Mouse (Mus musculus): ENCODE results near the gene Bpifb1.
"Not testable (repeated sequence)": the region's sequence is repeated elsewhere in the genome, so short reads cannot be mapped to it uniquely, and the experiment has no call there.

Gene Bpifb1

DNA sequence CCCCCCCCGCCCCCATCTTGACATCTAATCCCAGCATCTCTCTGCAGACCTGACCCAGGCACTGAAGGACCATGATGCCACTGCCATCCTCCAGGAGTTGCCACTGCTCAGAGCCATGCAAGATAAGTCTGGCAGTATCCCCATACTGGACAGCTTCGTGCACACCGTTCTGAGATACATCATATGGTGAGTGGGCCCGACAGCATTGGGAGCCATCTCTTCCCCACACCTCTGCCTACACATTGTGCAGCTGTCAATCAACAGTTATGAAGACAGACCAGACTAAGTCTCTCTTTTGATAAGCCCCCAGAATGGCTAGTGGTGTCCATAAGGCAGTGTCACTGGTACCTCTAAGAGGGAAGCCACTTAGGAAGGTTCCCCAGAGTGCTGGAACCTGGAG lies 14.0 kb downstream of the Bpifb1 start:
- in situ Hi-C loops (cut with MboI; ENCODE audit: low pct_unique_long_range_greater_than_20kb in 1 of 2, low sequenced_read_pairs in 2 of 2, unreplicated experiment in 1 of 2) = loop anchor here (5.0 to 25.0 kb wide), 3 partner anchors 170 to 383 kb away; partner anchors contain the start of gene Cdk5rap1 (in 1 of the 2)

DNA sequence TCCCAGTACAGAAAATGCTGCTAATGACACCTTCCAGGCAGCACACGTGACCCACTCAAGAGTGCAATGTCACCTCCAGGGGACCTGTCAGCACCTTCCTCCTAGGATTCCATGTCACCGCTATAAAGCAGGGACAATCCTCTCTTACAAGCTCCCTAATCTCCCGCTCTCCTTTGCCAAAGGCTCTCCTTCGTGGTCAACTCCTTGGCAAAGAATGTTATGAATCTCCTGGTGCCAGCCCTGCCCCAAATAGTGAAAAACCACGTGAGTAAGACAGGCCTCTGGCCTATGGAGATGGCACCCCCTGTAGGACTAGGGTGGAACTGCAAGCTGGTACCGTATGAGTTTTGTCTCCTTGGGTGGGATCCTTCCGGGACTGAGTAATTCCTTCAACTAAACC lies 16.3 kb downstream of the Bpifb1 start:
- in situ Hi-C loops (cut with MboI; ENCODE audit: low pct_unique_long_range_greater_than_20kb in 1 of 2, low sequenced_read_pairs in 2 of 2, unreplicated experiment in 1 of 2) = loop anchor here (5.0 to 25.0 kb wide), 3 partner anchors 168 to 380 kb away; partner anchors contain the start of gene Cdk5rap1 (in 1 of the 2)

DNA sequence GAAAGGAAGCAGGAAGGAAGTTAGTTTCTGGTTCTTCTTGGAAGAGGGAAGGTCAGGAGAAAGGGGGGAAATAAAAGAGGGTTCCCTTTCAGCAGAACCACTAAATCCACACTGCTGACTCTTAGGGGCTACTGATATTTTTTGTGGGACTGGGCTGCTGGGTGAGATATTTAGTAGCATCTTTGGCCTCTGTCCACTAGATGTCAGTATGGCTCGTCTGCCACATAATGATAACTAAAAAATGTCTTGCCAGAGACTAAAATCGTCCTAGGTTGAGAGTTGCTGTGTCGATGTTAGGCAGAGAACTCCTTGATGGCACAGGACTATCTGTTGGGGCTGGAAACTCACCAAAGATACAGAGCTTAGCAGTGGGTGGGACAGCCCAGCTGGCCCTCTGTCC lies 18.5 kb downstream of the Bpifb1 start:
- in situ Hi-C loops (cut with MboI; ENCODE audit: low pct_unique_long_range_greater_than_20kb in 1 of 2, low sequenced_read_pairs in 2 of 2, unreplicated experiment in 1 of 2) = loop anchor here (5.0 to 25.0 kb wide), 3 partner anchors 166 to 378 kb away; partner anchors contain the start of gene Cdk5rap1 (in 1 of the 2)

DNA sequence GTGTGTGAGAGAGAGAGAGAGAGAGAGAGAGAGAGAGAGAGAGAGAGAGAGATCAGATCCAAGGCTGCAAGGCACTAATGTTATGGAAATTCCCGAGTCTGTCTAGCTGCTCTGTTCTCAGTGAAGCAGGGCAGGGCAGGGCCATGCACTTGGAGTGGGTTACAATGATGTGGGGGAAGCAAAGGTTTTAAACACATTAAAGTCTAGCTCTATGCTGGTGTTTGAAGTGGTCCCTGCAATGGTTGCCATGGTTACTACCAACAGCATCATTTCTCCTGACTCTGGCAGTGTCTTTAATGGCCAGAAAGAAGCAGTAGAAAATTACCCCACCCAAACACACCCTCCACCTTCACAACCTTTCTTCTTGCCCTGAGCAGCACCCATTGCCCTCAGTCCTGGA lies 20.5 kb downstream of the Bpifb1 start:
- in situ Hi-C loops (cut with MboI; ENCODE audit: low pct_unique_long_range_greater_than_20kb in 1 of 2, low sequenced_read_pairs in 2 of 2, unreplicated experiment in 1 of 2) = loop anchor here in 1 of 2 experiments (25.0 kb wide), 1 partner anchor 376 kb away; no protein-coding TSS in a partner anchor

DNA sequence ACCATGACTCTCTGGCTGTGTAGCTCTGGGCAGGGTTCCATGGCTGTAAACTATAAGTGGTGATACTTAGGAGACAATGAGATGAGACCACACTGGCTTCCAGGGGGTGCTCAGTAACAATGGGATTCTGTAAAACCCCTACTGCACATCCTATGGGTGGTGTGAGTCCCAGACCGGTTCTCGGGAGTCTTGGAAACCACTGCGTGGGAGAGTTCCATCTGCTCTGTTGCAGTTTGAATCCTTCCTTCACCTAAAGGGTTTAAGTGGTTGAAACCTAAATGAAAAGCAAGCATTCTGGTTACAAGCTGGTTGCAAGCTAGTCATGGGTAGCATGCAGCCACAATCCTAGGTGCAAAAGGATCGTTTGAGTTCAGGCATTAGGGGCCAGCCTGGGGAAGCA lies 21.3 kb downstream of the Bpifb1 start:
- in situ Hi-C loops (cut with MboI; ENCODE audit: low pct_unique_long_range_greater_than_20kb in 1 of 2, low sequenced_read_pairs in 2 of 2, unreplicated experiment in 1 of 2) = loop anchor here in 1 of 2 experiments (25.0 kb wide), 1 partner anchor 375 kb away; no protein-coding TSS in a partner anchor

DNA sequence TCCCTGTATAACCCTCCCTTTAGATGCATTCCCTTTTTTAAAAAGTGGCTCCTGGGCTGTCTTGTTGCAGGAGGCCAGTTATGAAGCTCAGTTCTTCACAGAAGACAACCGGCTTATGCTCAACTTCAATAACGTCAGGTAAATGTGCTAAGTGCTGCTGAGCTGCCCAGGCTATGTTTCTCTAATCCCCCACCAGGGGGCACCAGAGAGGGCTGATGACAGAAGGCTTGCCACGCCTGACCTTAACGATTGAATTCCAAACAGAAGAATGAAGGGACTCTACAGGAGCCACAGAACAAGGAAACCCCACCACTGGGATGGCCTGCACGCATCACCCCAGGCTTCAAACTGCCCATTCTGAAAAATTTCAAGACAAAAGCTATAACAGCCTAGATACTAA lies 24.6 kb downstream of the Bpifb1 start:
- in situ Hi-C loops (cut with MboI; ENCODE audit: low pct_unique_long_range_greater_than_20kb in 1 of 2, low sequenced_read_pairs in 2 of 2, unreplicated experiment in 1 of 2) = loop anchor here (5.0 to 25.0 kb wide), 3 partner anchors 77 to 372 kb away; no protein-coding TSS in a partner anchor

DNA sequence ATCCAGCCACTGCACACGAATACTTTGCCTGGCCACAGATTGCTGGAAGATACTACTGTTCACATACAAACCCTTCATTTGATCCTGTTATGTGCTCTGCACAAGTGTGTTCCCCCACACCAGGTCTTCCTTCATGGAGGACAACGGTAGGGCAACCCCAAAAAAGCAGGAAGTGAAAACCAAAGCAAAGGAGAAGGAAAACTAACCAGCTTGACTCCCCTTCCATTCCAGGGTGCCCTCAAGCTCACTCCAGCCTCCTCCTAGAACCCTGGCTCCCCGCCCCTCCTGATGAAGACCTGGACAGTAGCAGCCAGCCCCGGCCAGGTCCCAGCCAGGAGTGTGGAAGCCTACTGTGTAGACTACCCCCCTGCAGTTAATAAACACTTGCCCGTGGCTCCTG lies 29.3 kb downstream of the Bpifb1 start:
- in situ Hi-C loops (cut with MboI; ENCODE audit: low pct_unique_long_range_greater_than_20kb in 1 of 2, low sequenced_read_pairs in 2 of 2, unreplicated experiment in 1 of 2) = loop anchor here (5.0 to 25.0 kb wide), 3 partner anchors 72 to 367 kb away; no protein-coding TSS in a partner anchor

DNA sequence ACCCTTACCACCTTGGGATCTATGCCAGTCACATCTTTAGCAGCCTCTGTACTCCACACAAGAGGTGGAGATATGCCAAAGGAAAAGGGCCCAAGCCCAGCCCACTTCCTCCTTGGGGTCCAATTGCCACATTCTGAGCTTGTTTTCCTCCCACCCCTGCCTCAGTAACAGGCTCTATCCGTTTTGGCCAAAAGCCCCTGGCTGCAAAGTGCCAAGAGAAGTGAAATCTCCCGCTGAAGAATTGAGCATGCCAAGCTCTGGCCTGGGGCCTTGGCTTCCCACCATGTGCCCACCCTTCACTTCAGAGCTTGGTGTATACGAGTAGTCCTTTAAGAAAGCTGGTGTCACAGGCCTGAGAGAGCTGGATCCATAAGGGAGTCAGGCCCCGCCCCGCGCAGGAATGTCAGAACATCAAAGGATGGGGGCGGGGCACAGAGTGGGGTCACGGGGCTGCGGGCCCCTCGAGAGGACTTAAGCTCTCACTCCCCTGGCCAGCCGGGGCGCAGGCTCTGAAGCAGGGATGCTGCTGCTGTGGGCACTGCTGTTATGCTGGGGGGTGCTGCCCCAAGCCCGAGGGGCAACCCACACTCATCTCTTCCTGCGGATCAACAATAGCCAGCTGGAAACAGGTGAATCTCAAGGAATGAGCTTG lies 32.8 kb downstream of the Bpifb1 start, which contains the start of gene Bpifb5:
Gene Bpifb5, plus strand, starts transcription at position 478 of the 652 bp plus-strand sequence.
- in situ Hi-C loops (cut with MboI; ENCODE audit: low pct_unique_long_range_greater_than_20kb in 1 of 2, low sequenced_read_pairs in 2 of 2, unreplicated experiment in 1 of 2) = loop anchor here in 1 of 2 experiments (25.0 kb wide), 1 partner anchor 364 kb away; no protein-coding TSS in a partner anchor

DNA sequence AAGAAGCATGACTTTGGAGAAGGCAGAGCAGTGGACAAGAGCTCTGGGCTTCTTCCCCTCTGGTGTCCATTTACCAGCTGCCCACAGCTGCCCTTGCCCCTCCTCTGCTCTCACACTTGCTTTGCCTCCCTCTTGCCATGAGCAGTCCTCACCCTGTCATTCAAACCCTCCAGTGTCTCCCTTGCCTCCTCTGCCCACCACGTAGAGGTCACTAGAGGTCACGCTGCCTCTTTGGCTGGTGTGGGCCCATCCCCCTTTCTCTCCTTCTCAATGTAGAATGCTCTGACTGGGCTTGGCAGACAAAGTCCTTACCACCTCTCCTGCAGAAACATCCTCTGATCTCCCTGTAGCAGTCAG lies 33.3 kb downstream of the Bpifb1 start:
- in situ Hi-C loops (cut with MboI; ENCODE audit: low pct_unique_long_range_greater_than_20kb in 1 of 2, low sequenced_read_pairs in 2 of 2, unreplicated experiment in 1 of 2) = loop anchor here in 1 of 2 experiments (25.0 kb wide), 1 partner anchor 363 kb away; no protein-coding TSS in a partner anchor

DNA sequence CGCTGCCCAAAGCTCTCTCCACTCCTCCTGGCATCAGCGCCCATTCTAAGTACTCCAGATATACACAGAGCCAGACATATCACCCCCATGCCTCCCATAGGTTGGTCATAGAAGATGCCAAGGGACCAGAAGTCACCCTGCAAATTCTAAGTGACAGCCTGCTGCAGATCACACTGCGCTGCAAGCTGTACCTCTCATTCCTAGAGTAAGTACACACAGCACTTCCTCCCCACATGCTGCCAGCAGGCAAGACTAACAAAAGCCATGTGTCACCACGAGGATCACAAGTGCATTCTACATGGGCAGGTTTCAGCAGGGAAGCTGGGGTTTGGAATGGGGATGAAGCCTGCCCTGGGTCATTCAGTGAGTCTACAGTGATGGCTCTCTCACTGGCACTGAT lies 36.4 kb downstream of the Bpifb1 start:
- in situ Hi-C loops (cut with MboI; ENCODE audit: low pct_unique_long_range_greater_than_20kb in 1 of 2, low sequenced_read_pairs in 2 of 2, unreplicated experiment in 1 of 2) = no loop called here

DNA sequence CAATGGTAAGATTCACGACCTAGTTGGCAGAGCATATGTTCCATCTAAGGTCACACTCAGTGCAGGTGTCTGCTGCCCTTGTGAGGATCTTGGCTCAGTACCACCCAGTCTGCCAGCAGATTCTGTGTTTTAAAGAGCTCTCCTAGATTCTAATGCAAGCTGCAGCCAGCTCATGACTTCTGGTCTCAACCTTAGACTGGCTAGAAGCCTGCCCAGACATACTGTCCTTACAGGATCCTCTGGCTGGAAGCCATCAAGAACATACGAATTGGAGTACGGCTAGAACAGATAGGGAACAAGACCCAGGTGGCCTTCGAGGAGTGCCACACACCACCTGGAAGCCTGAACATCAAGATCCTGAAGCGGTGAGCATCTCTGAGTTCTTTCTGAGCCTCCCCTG lies 37.2 kb downstream of the Bpifb1 start:
- in situ Hi-C loops (cut with MboI; ENCODE audit: low pct_unique_long_range_greater_than_20kb in 1 of 2, low sequenced_read_pairs in 2 of 2, unreplicated experiment in 1 of 2) = no loop called here

DNA sequence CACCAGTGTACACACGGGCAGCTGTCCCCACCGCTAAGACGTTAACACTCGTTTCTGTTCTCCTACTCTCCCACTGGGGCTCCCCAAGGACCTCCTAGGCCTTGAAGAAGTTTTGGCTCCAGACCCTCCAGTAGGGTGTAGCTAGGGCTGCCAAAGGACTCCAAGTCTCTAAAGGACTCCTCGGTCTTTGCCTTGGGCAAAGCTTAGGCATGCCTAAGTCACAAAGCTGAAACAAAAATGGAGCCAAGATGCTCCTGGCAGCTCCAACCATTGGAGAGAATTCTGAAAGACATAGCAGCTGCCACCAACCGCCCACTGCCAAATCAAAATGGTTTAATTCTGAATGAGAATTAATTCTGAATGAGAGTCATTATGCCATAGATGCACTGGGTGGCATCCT lies 42.8 kb downstream of the Bpifb1 start:
- in situ Hi-C loops (cut with MboI; ENCODE audit: low pct_unique_long_range_greater_than_20kb in 1 of 2, low sequenced_read_pairs in 2 of 2, unreplicated experiment in 1 of 2) = no loop called here

DNA sequence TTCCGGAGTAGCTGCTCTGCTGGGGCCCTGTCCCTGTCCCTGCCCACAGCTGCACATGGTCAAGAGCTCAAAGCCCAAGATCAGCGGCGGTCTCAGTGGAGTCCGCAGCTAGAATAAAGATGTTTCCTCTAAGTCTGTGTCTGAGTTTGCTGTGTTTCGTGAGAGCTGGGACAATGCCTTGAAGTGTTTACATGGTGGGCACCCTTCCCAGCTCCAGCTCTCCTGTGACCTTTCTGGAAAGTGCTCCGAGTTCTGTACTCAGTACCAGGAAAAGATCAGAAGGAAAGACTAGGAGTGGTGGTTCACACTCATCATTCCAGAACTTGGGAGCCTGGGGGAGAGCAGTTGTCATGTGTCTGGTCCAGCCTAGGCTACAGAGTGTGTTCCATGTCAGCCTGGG lies 50.2 kb downstream of the Bpifb1 start:
- in situ Hi-C loops (cut with MboI; ENCODE audit: low pct_unique_long_range_greater_than_20kb in 1 of 2, low sequenced_read_pairs in 2 of 2, unreplicated experiment in 1 of 2) = no loop called here

DNA sequence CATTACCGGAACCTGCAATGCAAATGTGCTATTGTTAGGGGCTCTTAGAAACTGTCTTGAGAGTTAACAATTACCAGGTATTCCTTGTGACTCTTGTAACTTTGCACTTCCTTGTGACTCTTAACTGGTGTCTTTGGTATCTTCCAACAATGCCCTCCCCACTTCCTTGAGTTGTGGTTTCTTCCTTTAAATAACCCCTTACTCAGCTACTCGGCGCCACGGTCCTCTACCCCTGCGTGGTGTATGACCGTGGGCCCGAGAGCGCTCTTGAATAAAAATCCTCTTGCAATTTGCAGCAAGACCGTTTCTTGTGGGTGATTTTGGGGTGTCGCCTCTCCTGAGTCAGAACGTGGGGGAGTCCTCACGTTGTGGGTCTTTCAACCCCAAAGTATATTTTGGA lies 52.1 kb downstream of the Bpifb1 start:
- in situ Hi-C loops (cut with MboI; ENCODE audit: low pct_unique_long_range_greater_than_20kb in 1 of 2, low sequenced_read_pairs in 2 of 2, unreplicated experiment in 1 of 2) = not testable (repeated sequence)

DNA sequence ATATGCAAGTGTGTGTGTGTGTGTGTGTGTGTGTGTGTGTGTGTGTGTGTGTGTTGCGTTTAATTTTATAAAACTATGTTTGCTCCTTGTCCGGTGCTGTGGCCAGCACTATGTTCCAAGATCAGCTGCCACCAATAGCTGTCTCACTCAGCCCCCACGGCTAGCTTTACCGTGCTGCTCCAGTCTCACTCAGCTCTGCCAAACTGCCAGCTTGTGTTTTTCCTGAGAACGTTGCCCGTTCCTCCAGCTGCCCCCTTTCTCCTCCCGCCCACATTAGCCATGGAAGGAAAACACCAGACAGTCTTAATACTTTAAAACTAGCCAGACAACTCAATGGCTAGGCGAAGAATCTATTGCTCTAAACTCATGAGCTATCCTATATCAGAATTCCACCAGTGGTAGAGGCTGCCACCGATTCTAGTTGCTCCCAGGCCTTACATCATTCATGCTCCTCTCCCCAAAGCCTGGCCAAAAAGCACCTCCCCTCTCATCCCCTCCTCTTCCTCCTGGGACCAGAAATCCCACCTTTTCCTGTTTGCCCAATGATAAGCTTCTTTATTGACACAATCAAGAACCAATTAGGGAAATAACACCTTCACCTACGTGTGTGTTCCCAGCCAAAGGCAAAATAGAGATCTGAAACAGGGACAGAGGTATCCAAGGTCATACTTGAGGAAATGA lies 52.9 kb downstream of the Bpifb1 start:
- in situ Hi-C loops (cut with MboI; ENCODE audit: low pct_unique_long_range_greater_than_20kb in 1 of 2, low sequenced_read_pairs in 2 of 2, unreplicated experiment in 1 of 2) = no loop called here

DNA sequence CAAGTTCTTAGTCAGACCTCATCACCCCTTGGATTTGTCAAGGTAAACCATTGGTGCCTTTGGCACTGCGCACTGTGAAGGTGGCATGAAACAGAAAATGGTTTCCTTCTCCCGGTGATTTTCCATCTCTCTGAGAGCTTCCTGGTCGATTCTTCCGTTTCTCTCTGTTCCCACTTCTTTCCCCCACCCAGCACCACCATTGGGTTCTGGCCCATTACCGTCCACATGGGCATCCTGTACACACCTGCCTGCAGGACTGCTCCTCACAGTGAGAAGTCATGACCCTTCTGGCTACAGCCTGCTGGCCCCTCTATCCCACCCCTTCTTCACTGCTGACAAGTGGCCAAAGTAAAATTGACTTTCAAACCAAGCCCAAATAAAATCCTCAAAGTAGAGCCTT lies 54.7 kb downstream of the Bpifb1 start:
- in situ Hi-C loops (cut with MboI; ENCODE audit: low pct_unique_long_range_greater_than_20kb in 1 of 2, low sequenced_read_pairs in 2 of 2, unreplicated experiment in 1 of 2) = no loop called here

DNA sequence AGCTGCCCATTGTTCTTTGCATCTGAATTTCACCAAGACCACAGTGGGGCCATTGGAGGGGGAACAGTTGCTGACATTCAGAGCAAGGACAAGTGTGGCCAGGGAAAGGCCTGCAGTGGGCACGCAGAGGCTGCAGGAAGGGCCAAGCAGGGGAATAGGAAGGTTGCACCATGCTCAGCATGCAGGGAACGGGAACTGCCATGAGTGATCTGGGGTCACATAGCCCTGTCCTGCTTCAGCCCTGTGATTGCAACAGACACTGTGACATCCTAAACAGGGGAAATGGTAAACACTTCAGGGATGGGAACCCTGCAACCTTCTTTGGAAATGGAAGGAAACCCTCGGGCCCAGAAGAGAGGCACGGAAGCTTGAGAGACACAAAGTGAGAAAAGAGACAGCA lies 64.6 kb downstream of the Bpifb1 start:
- in situ Hi-C loops (cut with MboI; ENCODE audit: low pct_unique_long_range_greater_than_20kb in 1 of 2, low sequenced_read_pairs in 2 of 2, unreplicated experiment in 1 of 2) = not testable (repeated sequence)

DNA sequence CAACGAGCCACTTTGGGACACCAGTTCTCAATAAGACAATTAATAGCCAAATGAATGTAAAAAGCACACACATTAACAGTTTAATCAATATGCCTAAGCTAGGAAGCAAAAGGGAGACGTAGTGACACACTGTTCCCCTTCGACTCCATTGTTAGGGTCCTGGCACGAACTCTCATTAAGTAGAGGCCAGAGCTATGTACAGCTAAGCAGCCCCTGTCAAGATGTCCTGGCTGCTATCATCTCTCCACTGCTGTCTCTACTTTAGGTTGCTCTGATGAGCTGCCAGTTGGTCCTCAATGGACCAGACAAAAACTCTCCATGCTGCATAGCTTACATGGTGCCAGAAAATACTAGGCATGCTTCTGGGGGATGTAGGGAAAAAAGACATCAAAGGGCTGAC lies 65.2 kb downstream of the Bpifb1 start:
- in situ Hi-C loops (cut with MboI; ENCODE audit: low pct_unique_long_range_greater_than_20kb in 1 of 2, low sequenced_read_pairs in 2 of 2, unreplicated experiment in 1 of 2) = no loop called here

DNA sequence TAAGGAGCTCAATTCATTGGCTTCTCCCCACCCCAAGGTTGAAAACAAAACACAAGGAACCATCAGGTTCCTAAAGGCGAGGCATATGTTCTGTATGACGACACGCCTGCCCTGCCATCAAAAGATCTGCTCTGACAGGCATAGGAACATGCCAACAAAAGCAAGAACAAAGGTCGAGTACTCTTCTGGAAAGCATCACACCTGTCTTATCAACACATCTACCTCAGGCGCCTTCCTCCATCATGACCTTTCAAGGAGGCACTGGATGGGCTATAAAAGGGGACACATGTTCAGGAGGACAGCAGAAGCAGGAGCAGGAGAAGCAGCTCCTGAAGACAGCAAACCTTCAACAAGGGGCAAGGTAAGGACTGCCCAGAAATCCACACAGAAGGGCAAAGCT lies 66.9 kb downstream of the Bpifb1 start, which contains the start of gene Bpifb9a:
Gene Bpifb9a, plus strand, starts transcription at position 301 of the 400 bp plus-strand sequence.
- in situ Hi-C loops (cut with MboI; ENCODE audit: low pct_unique_long_range_greater_than_20kb in 1 of 2, low sequenced_read_pairs in 2 of 2, unreplicated experiment in 1 of 2) = not testable (repeated sequence)

Measured in mouse embryonic stem cell (cell line).